Mouse (Mus musculus) kidney, adult 2 months (tissue): ENCODE results near the gene Bcl11b.

Experiments used
- CTCF ChIP-seq: fragments of 200-500 bp; conservative IDR thresholded peaks from 2 replicates; pipeline ENCODE4 v1.5.1; 2011; ENCODE audit warnings: low read depth, mild to moderate bottlenecking, control low read depth, low read length, moderate library complexity, mixed read lengths; ENCODE audit not compliant: insufficient read depth, insufficient read length
- POLR2A ChIP-seq: fragments of 200-500 bp; IDR thresholded peaks from one replicate; pipeline ENCODE4 v1.6.1; 2011; ENCODE audit warnings: low read depth, low read length, control low read depth

DNA sequence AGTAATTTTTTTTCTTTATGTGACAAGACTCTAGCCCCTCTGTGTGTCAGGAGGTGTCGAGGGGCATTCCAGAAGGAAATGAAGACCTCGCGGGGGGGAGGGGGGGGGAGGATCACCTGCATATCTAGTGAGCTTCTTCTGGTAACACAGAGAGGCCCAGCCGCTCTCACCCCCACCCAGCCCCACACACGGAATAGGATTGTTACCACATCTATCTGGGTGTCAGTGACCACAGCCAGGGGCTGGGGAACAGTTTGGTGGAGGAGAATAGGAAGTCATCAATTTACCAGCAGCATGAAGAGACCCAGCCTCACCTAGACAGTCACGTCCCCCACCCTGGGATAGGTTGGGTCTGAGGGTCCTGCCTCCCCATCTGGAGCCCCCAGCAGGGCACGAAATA lies 67.0 kb downstream of the Bcl11b start:
- TF ChIP-seq POLR2A, result no peak
- no peak for TF ChIP-seq CTCF
